Mouse (Mus musculus) 3134 (cell line): ENCODE measurements around the gene Hspa4.
"Not testable (repeated sequence)": the region's sequence is repeated elsewhere in the genome, so short reads cannot be mapped to it uniquely, and the experiment has no call there.

ENCODE experiments used
- DNase-seq: peaks from one replicate; pipeline ENCODE4 v3.0.0-alpha.2; 2011; ENCODE audit warnings: low spot score; ENCODE audit not compliant: insufficient read length; ENCODE audit errors: extremely low read depth

Gene Hspa4

GRCm38 (mm10) chr11:53300330-53301166 is at the start of gene Hspa4:
Hspa4 (minus strand) TSS chr11:53300457.
- DNase-seq: peak; percentile 99

- no peak for DNase-seq
These were observed 45.5 kb upstream of the Hspa4 start for GRCm38 (mm10) chr11:53345738-53346137.

GRCm38 (mm10) chr11:53345328-53345727 is 45.1 kb upstream of the Hspa4 start:
- DNase-seq: no peak

GRCm38 (mm10) chr11:53342711-53343110 is 42.5 kb upstream of the Hspa4 start:
- DNase-seq: no peak

- DNase-seq: not testable (repeated sequence)
These were observed 40.8 kb upstream of the Hspa4 start for GRCm38 (mm10) chr11:53341019-53341418.

GRCm38 (mm10) chr11:53337684-53338083 is 37.4 kb upstream of the Hspa4 start:
- DNase-seq: no peak

GRCm38 (mm10) chr11:53336924-53337323 is 36.7 kb upstream of the Hspa4 start:
- no peak for DNase-seq

- DNase-seq: no peak
These were observed 35.9 kb upstream of the Hspa4 start for GRCm38 (mm10) chr11:53336182-53336571.

GRCm38 (mm10) chr11:53335505-53336181 is 35.4 kb upstream of the Hspa4 start:
- no peak for DNase-seq

GRCm38 (mm10) chr11:53332076-53332680 is 31.9 kb upstream of the Hspa4 start:
- DNase-seq: no peak

- DNase-seq: no peak
These were observed 30.9 kb upstream of the Hspa4 start for GRCm38 (mm10) chr11:53331121-53331520.

GRCm38 (mm10) chr11:53330325-53330724 is 30.1 kb upstream of the Hspa4 start:
- no peak for DNase-seq

GRCm38 (mm10) chr11:53324512-53324968 is 24.3 kb upstream of the Hspa4 start, which contains the start of gene Zcchc10:
Zcchc10 (plus strand) TSS chr11:53324679.
- DNase-seq: peak; percentile 83

- not testable (repeated sequence) for DNase-seq
These were observed 19.6 kb upstream of the Hspa4 start for GRCm38 (mm10) chr11:53319867-53320266.

GRCm38 (mm10) chr11:53318568-53318967 is 18.3 kb upstream of the Hspa4 start:
- DNase-seq: not testable (repeated sequence)

- DNase-seq: no peak
These were observed 17.8 kb upstream of the Hspa4 start for GRCm38 (mm10) chr11:53318041-53318440.

GRCm38 (mm10) chr11:53316996-53317395 is 16.7 kb upstream of the Hspa4 start:
- DNase-seq: no peak

- DNase-seq: no peak
These were observed 14.5 kb upstream of the Hspa4 start for GRCm38 (mm10) chr11:53314770-53315173.

GRCm38 (mm10) chr11:53312823-53313222 is 12.6 kb upstream of the Hspa4 start:
- not testable (repeated sequence) for DNase-seq

GRCm38 (mm10) chr11:53311385-53311784 is 11.1 kb upstream of the Hspa4 start:
- no peak for DNase-seq

GRCm38 (mm10) chr11:53308884-53309310 is 8.6 kb upstream of the Hspa4 start:
- peak; percentile 42 for DNase-seq
